Mouse (Mus musculus): ENCODE results near the gene Nhej1.

The Nhej1 gene

DNA sequence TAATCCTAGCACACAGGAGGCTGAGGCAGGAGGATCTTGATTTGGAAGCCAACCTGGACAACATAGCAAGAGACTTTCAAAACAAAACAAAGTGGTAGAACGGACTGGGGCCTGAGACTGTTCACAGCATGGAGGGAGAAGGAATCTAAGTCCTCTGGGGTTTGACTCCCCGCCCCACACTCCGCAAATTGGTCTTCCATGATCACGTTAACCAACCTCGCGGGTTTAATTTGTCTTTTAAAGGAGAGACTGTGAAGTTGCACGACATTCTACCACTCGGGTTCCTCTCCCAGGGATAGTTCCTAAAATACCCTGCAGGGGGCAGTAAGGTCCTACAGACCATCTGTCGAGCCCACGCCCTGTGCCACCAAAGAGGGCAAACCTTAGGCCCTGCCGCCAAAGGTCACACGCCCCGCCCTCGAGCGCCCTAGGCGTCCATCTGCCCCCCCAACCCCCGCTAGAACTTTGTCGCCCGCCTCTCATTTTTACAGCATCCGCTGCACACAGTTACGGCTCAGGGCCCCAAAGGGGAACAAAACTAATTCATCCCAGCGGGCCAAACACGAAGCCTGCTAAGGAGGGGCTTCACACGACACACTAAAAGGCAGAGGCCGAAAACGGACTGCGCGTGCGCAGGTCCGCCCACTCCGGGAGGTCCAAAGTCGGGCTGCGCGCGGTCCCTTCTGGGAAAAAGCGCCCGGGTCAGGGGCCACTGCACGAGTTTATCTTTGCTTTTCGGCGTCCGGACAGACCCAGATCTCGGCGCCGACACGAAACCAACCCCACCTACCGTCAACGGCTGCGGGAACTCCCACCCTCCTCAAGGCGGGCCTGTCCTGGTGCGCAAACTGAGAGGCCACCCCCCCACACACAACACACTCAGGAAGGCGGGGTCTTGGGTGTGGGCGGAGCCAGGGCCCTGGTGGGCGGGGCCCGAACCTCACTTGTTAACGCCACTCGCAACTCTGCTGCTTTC, at the start of gene Nhej1:
TSS of gene Nhej1 (minus strand) at position 855 of the 976 bp plus-strand sequence.
- DNase-seq (ENCODE audit: low spot score), result peak; percentile 95

DNA sequence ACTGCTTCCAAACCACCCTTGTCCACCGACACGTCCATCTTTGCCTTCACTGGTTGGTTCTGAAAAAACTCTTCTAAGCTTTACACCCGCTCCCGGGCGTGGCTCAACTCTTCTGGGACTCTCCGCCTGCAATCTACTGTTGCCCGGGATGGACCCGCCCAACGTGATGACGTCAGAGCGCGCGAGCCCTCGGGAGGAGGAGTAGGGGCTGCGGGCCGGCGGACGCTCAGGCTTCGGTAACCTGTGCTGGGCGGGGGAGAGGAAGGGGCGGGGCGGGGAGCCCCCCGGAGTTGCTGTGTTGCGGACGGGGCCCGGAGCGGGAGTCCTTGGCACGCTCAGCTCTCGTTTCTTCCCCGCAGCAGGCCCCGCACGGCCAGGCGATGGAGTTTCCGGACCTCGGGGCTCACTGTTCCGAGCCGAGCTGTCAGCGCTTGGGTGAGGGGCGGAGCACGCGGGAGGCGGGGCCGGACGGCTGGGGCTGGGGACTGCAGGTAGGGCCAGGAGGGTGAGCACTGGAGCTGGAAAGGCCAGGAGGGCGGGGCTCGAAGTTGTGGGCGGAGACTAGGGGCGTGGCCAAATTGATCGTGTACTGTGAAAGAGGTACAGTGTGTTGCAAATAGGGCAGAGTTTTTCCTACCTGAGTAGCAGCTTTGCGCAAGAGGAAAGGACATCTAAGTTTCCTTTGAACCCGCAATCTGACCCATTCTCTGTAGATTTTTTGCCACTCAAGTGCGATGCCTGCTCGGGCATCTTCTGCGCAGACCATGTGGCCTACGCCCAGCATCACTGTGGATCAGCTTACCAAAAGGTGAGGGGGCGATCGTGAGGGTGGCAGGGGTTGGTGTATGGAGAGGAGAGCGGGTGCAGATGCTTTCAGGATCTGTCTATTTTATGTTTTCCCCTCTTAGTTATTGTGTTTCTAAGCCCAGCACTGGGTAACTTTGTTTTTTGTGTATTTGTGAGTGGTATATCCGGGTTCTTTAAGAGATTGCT, 43.8 kb upstream of the Nhej1 start, which contains the start of gene Zfand2b:
TSS of gene Zfand2b (plus strand) at position 175 of the 993 bp plus-strand sequence.
- DNase-seq (ENCODE audit: low spot score), result peak; percentile 99

DNA sequence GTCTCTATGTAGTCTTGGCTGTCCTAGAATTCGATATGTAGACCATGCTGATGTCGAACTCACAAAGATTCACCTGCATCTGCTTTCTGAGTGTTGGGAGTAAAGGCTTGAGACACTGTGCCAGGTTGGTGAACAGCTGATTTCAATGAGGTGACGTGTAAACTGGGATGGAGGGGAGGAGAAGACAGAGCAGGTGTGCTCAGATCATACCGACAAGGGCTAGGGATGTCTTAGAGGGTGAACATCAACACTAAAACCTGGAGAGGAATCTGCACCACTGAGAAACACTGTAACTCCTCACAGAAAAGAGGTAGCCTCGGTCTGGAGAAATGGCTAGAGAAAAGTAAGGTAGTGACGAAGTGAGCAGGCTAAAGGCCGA, 43.1 kb upstream of the Nhej1 start:
- DNase-seq (ENCODE audit: low spot score), result no peak

DNA sequence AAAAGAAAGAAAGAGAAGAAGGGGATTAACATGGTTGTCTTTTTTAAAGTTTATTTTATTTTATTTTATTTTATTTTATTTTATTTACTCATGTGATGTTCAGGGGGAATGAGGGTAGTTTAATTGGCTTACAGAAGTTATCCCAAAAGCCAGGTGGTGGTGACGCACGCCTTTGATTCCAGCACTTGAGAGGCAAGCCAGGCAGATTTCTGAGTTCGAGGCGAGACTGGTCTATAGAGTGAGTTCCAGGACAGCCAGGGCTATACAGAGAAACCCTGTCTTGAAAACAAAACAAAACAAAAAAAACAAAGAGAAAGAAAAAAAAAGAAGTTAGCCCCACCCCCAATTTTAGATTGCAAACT, 35.2 kb upstream of the Nhej1 start:
- no peak for DNase-seq (ENCODE audit: low spot score)

DNA sequence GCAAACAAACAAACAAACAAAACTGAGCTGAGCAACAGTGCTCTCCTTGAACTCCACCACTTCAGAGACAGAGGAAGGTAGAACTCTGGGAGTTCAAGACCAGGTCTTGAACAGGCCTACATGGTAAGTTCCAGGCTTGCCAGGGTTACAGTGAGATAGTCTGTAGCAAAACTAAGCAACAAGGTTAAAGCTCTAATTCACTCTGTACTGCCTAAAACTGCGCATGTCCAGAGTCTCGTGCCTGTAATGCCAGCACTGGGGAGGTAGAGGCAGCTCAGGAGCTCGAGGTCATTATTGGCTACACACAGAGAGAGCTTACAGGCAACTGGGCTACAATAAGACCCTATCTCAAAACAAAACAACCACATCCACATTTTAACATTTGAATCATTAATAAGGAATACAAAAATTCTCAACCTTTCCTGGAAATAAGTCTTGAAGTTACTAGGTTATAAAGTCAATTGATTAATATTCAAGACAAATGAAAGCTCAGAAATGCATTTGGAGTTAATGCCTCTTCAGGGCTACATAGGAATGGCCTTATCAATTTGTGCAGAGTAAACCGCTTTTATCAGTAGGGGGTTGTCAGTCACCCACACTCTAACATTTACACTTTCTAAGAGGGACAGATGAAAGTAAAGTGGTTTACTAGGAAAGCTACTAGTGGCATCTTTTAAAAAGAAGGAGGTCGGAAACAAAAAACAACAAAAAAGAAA, 34.7 kb upstream of the Nhej1 start:
- DNase-seq (ENCODE audit: low spot score), result no peak

DNA sequence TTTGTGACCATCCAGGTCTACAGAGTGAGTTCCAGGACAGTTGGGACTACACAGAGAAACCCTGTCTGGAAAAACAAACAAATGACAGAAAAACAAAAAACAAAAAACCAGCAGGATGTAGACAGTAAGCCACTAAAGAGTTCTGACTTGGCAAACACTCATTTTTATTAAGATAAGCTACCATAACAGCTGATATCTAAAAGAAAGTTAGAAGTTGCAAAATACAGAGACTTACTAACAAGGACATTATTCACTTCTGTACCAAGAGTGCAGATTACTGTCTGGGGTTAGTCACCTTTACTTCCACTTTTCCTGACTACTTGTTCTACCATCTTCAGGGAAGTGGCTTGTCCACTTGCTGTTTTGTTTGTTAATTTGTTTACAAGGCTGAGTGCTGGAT, 34.0 kb upstream of the Nhej1 start:
- DNase-seq (ENCODE audit: low spot score), result no peak

DNA sequence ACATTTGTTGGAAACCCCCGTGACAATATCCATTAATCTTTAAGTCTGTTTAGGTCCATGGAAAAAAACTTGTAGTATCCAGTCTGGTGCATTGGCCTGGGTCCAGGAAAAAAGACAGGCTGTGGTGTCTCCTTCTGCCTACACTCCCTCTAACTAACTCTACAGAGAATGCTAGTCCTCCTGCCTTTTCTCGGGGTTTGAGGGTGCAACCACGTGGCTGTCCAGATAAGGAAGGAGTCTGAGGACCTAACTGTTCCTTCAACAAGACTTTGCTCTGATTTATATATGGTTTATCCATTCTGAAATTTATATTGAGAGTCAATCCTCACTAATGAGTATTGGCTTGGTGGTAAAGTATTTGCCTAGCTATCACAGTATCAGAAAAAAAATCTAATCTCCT, 30.8 kb upstream of the Nhej1 start:
- no peak for DNase-seq (ENCODE audit: low spot score)

DNA sequence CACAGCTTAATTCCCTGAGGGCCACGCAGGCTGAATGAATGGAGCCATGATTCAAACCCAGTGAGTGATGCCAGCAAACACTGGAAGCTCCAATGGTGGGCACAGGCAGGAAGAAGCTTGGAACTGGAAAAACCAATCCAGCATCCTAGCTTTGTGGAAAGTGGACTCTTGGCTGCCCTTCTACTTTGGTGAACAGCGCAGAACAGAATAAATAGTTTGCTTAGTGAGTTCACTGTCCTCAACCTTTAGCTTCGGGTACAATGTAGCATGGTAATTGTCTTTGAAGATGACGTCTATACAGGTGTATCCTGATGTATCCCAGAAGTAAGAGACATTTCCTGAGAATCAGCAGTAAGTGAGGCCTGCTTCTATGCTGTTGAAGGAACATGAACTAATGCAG, 23.7 kb upstream of the Nhej1 start:
- no peak for DNase-seq (ENCODE audit: low spot score)

DNA sequence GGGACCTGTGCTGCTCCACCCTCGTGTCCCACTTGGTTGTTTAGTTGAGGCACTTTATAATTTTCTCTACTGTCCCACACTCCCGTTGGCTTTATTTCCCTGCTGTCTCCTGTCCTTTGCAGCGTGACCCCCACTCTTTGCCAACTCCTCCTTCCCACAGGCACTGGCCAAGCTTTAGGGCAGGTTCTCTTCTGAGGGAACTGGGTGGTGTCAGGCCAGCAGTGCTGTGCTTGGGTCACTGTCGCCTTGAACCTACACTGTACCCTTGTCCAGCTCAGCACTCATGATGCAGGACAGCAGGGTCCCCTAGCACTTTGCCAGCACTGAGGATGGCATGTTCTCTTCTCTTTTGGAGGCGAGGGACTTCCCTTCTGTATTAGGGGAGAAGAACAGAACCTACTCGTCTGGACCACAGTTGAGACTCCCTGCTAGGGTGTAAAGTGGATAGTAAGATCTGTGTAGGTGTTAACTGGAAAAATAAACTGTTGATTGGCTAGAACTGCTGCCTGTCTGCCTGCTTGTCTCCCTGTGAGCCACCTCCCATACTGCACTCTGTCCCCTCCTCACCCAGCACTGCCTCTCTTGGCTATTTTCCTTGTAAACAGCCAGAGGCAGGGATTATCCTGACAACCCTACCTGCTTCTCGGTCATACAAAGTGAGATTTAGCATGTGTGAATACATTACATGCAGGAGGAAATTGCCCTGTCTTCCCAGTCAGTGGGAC, 22.6 kb upstream of the Nhej1 start:
- no peak for DNase-seq (ENCODE audit: low spot score)

DNA sequence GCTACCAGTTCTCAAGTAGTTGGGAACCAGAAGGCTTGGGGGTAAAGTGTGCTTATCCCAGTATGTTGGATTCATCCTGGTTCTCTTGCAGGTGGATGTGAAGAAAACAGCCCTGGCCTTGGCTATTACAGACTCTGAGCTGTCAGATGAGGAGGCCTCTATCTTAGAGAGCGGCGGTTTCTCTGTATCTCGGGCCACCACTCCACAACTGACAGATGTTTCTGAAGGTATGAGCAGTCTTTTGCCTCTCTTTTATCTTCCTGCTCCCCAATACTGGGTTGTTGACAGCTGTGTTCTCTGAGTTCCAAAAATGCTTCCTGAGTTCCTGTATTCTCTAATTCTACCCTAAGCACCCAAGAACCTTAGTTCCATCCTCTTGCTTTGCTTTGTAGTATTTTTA, 20.6 kb upstream of the Nhej1 start:
- no peak for DNase-seq (ENCODE audit: low spot score)

DNA sequence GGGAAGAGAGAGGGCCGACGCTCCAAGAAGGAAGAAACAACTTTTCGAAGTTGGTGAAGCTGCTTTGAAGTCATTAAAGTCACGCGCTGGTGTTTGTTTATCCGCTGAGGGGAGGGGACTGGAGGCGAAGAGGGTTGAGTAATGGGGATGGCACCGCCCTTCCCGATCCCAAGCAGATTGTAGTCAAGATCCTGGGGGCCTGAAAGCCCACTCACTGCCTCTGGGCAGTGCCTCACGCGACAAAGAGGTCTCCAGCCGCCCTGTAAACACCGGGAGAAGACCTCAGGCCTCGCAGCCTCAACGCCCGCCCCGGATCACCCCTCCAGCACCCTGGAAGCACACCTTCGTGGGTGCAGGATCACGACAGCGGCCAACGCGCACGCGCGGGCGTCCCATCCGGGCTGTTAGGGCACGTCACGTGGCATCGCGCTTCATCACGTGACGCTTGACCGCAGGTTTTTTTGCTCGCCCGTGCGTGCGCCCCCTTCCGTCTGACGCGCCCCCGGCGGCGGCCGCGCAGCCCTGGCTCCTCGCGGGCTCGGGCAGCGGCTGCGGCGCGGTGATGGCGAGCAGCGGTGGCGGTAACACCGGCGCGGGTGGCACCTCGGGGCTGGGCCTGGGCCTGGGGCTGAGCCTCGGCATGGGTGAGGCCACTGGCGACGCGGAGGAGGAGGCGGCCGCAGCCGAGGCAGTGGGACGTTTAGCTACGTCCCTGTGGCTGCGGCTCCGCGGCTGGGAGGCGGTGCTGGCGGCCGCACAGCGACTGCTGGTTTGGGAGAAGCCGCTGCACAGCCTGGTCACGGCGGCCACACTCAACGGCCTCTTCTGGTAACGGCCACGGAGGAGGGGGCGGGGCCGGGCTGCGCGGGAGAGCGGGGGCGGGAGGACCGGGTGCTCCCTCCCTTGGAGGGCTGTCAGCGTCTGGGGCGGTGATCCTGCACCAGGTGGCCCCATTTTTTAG, 17.6 kb upstream of the Nhej1 start, which contains the start of the genes Cnppd1 and Retreg2:
TSS of gene Cnppd1 (minus strand) at position 411 of the 961 bp plus-strand sequence.
TSS of gene Retreg2 (plus strand) at position 478 of the 961 bp plus-strand sequence.
- DNase-seq (ENCODE audit: low spot score), result peak; percentile 96

DNA sequence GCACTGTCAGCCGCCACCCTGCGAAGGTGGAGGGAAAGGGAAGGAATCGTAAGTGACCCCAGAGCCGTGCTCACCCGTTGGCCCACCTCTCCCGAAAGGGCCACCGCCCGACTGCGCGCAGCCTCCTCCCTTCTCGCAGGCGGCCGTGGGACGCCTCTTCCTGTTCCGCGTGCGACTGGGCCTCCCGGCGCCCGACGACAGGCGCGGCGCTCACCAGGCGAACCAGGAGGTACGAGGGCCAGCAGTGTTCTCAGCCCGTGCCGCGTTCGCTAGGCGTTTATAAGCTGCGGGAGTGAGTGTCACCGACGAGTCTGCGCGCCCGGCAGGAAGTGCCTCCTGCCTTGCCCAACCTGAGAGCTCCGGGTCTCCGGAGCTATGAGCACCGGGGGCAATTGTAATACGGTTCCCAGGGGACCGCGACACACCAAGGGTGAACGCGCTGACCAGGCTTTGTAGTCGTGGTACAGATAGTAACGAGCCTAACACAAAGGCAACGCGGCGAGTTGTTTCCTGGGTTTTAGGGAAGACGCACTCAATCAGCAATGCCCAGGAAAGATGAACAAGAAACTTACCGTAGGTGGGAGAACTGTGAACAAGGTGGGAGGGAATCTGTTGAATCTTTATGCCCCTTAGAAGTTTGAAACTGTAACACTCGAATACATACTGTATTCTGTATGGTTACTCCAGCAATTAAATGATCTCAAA, 16.6 kb upstream of the Nhej1 start:
- peak; percentile 75 for DNase-seq (ENCODE audit: low spot score)

DNA sequence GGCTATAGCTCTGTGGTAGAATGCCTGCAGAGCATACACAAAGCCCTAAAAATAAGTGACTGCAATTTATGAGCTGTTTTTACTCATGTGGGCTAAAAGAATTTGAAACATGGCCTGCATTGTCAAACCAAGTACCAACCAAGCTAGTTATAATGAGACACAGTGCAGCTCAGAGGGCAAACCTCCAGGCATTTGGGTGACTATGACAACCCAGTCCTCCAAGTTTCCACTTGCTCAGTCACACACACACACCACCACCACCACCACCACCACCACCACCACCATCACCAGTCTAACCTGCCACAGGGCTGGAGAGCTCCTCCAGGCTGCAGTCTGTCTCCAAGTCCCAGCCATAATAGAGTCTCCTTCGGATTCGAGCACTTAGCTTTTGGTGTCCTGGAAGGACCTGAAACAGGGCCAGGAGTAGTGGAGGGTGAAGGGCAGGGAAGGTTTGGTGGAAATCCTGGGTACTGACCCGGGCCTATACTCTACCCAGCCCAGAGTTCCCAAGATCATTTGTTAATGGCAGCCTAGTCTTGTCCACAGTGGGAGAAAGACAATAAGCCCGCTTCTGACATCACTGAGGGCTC, 15.7 kb upstream of the Nhej1 start:
- DNase-seq (ENCODE audit: low spot score), result no peak

DNA sequence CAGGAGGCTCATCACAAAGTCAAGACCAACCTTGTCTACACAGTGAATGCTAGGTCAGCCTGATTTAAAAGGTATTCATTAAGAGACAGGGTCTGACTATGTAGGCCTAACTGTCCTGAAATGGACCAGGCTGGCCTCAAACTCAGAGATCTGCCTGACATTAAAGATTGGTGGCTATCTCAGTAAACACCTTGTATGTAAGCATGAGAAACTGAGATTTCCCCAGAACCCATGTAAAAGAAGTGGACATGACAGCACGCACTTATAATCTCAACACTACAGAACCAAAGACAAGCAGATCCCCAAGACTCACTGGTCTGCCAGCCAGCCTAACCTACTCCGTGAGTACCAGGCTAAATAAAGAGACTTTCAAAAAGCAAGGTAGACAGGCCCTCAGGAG, 13.4 kb upstream of the Nhej1 start:
- DNase-seq (ENCODE audit: low spot score), result no peak

DNA sequence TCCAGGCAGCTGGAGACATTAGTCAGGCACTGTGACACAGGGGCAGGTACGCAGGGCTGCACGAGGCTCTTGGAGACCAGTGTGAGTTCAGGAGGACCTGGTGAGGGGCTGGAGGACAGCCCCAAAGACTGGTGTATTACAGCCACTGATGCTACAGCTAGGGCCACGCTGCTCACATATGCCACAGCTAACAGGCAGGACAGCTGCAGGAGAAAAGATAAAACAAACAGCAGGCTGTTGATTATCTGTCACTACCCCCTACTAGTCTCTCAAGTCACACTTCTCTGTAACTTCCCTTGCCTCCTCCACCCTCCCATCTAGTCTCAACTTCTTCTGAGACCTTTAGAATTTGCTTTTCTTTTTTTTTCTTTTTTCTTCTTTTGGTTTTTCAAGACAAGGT, 11.7 kb upstream of the Nhej1 start:
- DNase-seq (ENCODE audit: low spot score), result no peak

DNA sequence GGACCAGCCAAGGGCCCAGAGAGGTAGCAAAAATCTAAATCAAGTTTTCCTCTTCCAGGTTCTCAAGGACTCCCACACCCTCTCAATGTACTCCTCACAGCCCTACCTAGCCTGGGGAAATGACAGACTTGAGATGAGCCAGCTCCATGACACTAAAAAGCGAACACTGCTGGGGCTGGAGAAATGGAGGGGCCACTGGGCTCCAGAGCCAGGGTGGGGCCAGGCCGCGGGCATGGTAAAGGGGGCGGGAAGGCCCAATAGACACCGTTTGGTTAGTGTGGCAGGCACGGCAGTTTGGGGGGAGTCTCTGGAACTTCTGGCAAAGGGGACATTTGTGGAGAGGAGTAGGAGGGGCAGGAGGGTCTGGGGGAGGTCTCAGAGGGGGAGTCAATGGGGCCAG, 11.3 kb upstream of the Nhej1 start:
- no peak for DNase-seq (ENCODE audit: low spot score)

DNA sequence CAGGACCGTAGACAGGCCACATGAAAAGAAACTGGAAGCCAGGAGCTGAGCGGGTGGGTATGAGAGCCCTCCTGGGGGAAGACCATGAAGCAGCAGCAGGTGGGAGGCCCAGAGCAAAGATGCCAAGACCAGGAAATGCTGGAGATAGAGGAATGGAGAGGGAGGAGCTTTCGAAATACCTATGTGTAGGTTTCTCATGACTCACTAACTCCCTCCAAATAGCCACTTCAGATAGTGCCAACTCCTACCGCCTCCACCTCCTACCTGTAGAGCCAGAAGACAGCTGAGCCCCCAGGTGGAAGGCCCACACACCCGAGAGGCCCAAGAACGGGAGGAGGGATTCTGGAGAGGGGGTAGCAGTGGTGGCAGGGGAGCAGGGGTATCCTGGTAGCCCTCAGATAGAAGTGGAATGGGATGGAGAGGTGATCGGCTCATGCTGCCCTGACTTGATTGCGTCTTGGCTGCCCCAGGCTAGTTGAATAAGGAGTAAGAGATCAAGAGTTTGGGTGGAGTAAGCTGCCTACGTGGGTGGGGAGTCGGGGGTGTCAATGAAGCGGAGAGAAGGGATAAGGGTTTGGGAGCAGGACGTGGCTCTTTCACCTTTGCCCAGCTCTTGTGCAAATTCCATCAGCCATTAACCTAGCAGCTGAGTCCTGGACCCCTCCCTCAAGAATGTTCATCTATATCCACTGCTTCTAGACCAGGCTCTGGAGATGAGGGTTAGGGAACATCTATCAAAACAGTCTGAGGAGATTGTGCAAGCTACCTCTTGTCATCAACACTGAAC, 8.6 kb upstream of the Nhej1 start, which contains the start of gene Slc23a3:
TSS of gene Slc23a3 (minus strand) at position 470 of the 787 bp plus-strand sequence.
- DNase-seq (ENCODE audit: low spot score), result no peak

DNA sequence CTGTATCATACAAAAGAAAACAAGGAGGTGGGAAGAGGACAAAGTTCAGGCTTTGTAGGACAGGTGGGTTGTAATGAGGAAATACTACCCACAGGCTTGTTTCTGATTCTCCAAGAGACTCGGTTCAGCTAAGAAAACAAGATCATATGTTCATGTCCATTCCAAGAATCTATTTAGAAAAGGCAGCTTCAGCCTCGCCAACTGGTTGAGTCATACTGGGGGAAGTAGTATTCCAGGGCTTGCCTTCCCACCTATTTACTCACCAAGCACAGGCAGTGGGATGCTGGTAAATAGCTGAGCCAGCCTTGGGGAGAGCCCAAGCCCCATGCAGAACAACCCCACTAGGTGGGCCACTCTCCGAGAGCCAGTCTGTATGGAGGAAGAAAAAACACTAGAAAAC, 3.6 kb upstream of the Nhej1 start:
- DNase-seq (ENCODE audit: low spot score), result no peak

All from urinary bladder, postnatal 14 days (tissue).